Mouse (Mus musculus) lung, embryonic 14.5 days (tissue): ENCODE results near the gene Slit3. TPM values are rescaled to one million over a fixed set of nuclear protein-coding genes. Genes with fewer than 3 reads are reported as not detected.

Experiments used
- ATAC-seq: fragments of 200-750 bp; cut with Nextera tagmentation; 2 replicates; pipeline ENCODE4 v1.8.0; 2017; ENCODE audit warnings: mild to moderate bottlenecking, moderate TSS enrichment, moderate library complexity; ENCODE audit not compliant: insufficient read depth
- DNase-seq: peaks from one replicate; pipeline ENCODE4 v3.0.0-alpha.2; 2015
- H3K27ac ChIP-seq: fragments of 300-500 bp; sonication (generic); 2 replicates; pipeline ENCODE4 v1.5.1; 2014; ENCODE audit warnings: low read depth, mild to moderate bottlenecking, moderate library complexity
- H3K27me3 ChIP-seq: fragments of 300-500 bp; sonication (generic); 2 replicates; pipeline ENCODE4 v1.6.1; 2014; ENCODE audit warnings: low read length, control low read depth; ENCODE audit not compliant: insufficient read depth
- H3K36me3 ChIP-seq: fragments of 300-500 bp; sonication (generic); 2 replicates; pipeline ENCODE4 v1.6.1; 2014; ENCODE audit warnings: control low read depth; ENCODE audit not compliant: insufficient read depth
- H3K4me1 ChIP-seq: fragments of 300-500 bp; sonication (generic); 2 replicates; pipeline ENCODE4 v1.6.1; 2014; ENCODE audit warnings: antibody characterized with exemption, control low read depth; ENCODE audit not compliant: insufficient read depth
- H3K4me2 ChIP-seq: fragments of 300-500 bp; sonication (generic); 2 replicates; pipeline ENCODE4 v1.6.1; 2014; ENCODE audit warnings: mild to moderate bottlenecking
- H3K4me3 ChIP-seq: fragments of 300-500 bp; sonication (generic); 2 replicates; pipeline ENCODE4 v1.5.1; 2014; ENCODE audit warnings: low read depth, low read length
- H3K9ac ChIP-seq: fragments of 300-500 bp; sonication (generic); 2 replicates; pipeline ENCODE4 v1.6.1; 2014
- H3K9me3 ChIP-seq: fragments of 300-500 bp; sonication (generic); 2 replicates; pipeline ENCODE4 v1.6.1; 2016; ENCODE audit warnings: low read depth, low read length, control low read depth
- CTCF ChIP-seq: IDR thresholded peaks from 2 replicates; pipeline ENCODE4 v1.5.1; 2016; ENCODE audit warnings: antibody characterized with exemption, low read depth
- WGBS: fragments of 180-500 bp; shearing (Covaris S2); extraction: QIAGEN DNeasy Blood & Tissue Kit; methylation state at CpG from one replicate; pipeline ENCODE4 v1.1.7; 2014; 5-methylcytosine and 5-hydroxymethylcytosine counted together
- polyA plus RNA-seq: library from polyadenylated mRNA; unstranded; fragments of >200 nt; fragmentation: Nextera tagmentation; extraction: Ambion mirVana; gene quantifications from 2 replicates; pipeline ENCODE4 v1.2.1, GENCODE M21; 2014

Slit3 gene
- polyA plus RNA-seq, 1 experiment from 2014 or later, result 37.3 TPM

GRCm38 (mm10) chr11:35558311-35558710, 437.3 kb downstream of the Slit3 start:
- no peak for ATAC-seq
- Histone ChIP-seq H3K4me3 (no peak overlapping the region), H3K9me3 (no peaks in the 10 kb centered on the region), H3K27ac (no peak overlapping the region), H3K4me1 (no peaks in the 10 kb centered on the region; the same call in 1 of the 2 replicates), H3K4me2 (no peak overlapping the region), H3K36me3 (no peaks in the 10 kb centered on the region), H3K9ac (no peak overlapping the region), H3K27me3 (0 out of 2 replicates have a peak, but pooled peaks cover 3% of the 10 kb centered on the region)
- 86% methylated on average over 2 of the region's 2 CpGs for WGBS
- DNase-seq, result no peak
- no peak for TF ChIP-seq CTCF

- ATAC-seq (no peak; the same call in 1 of the 2 replicates), DNase-seq (peak; percentile 66)
- no peak for TF ChIP-seq CTCF
- Histone ChIP-seq H3K9ac (no peak overlapping the region), H3K27ac (no peak overlapping the region), H3K27me3 (0 out of 2 replicates have a peak, but pooled peaks cover 3% of the 10 kb centered on the region), H3K36me3 (no peaks in the 10 kb centered on the region), H3K4me1 (no peaks in the 10 kb centered on the region; the same call in 1 of the 2 replicates), H3K4me2 (no peak overlapping the region), H3K9me3 (no peaks in the 10 kb centered on the region), H3K4me3 (no peak overlapping the region)
- WGBS, result 62% methylated on average over 3 of the region's 3 CpGs
These were observed 438.4 kb downstream of the Slit3 start for GRCm38 (mm10) chr11:35559386-35559785.

- WGBS, result 80% methylated on average over 9 of the region's 9 CpGs
- TF ChIP-seq CTCF, result no peak
- no peak overlapping the region for H3K9ac ChIP-seq
- H3K27me3 ChIP-seq, result 0 out of 2 replicates have a peak, but pooled peaks cover 3% of the 10 kb centered on the region
- H3K4me3 ChIP-seq, result no peak overlapping the region
- no peaks in the 10 kb centered on the region for H3K9me3 ChIP-seq
- ATAC-seq (no peak), DNase-seq (no peak)
- H3K36me3 ChIP-seq, result no peaks in the 10 kb centered on the region
- H3K27ac ChIP-seq, result no peak overlapping the region
- no peaks in the 10 kb centered on the region; the same call in 1 of the 2 replicates for H3K4me1 ChIP-seq
- H3K4me2 ChIP-seq, result no peak overlapping the region
These were observed 440.7 kb downstream of the Slit3 start for GRCm38 (mm10) chr11:35561760-35562159.

DNA sequence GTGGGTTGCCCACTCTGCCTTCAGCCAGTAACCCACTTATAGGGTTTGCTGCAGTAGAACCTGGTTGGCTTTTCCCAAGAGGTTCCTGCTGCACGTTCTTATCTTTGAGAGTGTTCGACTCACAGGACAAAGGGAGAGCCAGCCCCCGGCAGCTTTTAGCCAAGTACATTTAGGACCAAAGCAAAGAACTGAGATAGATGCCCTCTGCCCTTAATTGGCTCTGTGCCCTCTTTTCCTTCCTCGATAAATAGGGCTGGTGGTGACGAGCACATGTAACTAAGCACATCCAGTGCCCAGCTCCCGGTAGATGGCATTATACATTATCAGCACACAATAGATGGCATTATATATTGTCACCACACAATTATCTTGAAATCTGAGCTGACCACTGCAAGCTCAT, 444.3 kb downstream of the Slit3 start:
- ATAC-seq, result no peak

DNA sequence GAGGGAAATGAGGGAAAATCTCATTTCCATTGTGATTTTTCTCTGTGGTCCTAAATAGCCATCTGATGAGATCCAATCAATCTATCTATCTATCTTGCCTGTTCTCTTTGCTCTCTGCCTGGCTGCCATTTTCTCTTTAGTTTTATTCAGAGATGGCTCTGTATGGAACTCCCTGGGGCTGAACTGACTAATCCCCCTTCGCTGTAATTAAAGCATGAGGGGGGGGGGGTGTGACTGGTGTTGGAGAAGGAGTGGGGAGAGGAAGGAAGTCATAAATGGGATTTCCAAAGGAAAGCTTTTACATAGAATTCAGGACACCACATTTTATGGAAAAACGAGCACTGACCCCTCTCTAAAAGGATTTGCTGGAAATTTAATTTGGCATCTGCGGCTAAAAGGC, 445.7 kb downstream of the Slit3 start:
- DNase-seq (no peak), ATAC-seq (no peak)
- H3K9me3 ChIP-seq, result no peaks in the 10 kb centered on the region
- no peaks in the 10 kb centered on the region for H3K36me3 ChIP-seq
- H3K4me1 ChIP-seq, result no peaks in the 10 kb centered on the region
- H3K27ac ChIP-seq, result no peak overlapping the region
- 0 out of 2 replicates have a peak, but pooled peaks cover 3% of the 10 kb centered on the region for H3K27me3 ChIP-seq
- TF ChIP-seq CTCF, result no peak
- H3K4me3 ChIP-seq, result no peak overlapping the region
- no peak overlapping the region for H3K9ac ChIP-seq
- no peak overlapping the region for H3K4me2 ChIP-seq
- 78% methylated on average over 3 of the region's 3 CpGs for WGBS

More for the DNA sequence above, 444.3 kb downstream of the Slit3 start:
- Histone ChIP-seq H3K4me2 (no peak overlapping the region), H3K4me1 (no peaks in the 10 kb centered on the region), H3K27me3 (0 out of 2 replicates have a peak, but pooled peaks cover 3% of the 10 kb centered on the region), H3K36me3 (no peaks in the 10 kb centered on the region), H3K9ac (no peak overlapping the region), H3K9me3 (no peaks in the 10 kb centered on the region), H3K4me3 (no peak overlapping the region), H3K27ac (no peak overlapping the region)
- DNase-seq, result no peak
- no peak for TF ChIP-seq CTCF
- 27% methylated on average over 6 of the region's 6 CpGs for WGBS

DNA sequence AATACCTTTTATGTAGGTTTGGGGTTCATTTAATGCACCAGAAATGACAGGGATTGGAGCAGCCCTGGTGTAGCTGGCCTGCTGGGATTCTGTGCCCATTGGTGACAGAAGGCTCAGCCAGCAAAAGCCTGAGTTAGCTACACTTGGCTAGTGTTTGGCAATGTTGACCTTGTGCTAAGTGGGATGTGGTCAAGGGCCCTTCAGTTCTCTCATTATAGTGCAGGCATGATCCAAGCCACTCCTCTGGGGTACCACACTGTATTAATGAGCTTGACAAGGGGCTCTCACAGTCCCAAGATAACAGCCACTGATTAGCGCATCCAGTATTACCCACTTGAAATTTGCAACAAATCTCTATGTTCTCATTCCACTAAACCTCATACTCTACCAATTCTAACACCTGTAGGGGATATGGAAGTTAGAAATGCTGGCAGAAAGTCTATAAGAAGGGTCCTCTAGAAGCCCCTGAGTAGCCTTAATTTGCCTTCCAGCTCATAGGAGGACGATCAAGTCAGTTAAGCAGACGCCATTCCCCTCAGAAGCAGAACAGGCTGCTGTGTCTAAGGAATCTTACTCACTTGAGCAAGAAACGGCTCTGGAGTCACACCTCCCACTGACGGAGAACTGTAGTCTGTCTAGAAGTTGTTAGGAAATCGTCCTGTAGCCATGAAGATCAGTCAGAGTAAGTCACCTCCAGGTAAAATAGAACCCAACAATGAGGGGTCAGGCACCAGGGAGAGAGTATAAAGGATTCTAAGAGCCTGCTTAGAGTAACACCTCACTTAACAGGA, 448.3 kb downstream of the Slit3 start:
- WGBS, result 48% methylated on average over 6 of the region's 6 CpGs
- Histone ChIP-seq H3K27me3 (0 out of 2 replicates have a peak, but pooled peaks cover 3% of the 10 kb centered on the region), H3K4me3 (no peak overlapping the region), H3K4me1 (no peaks in the 10 kb centered on the region), H3K27ac (no peak overlapping the region), H3K9ac (no peak overlapping the region), H3K36me3 (no peaks in the 10 kb centered on the region), H3K4me2 (no peak overlapping the region), H3K9me3 (no peaks in the 10 kb centered on the region)
- TF ChIP-seq CTCF, result no peak
- peak; percentile 37 for DNase-seq
- no peak for ATAC-seq

DNA sequence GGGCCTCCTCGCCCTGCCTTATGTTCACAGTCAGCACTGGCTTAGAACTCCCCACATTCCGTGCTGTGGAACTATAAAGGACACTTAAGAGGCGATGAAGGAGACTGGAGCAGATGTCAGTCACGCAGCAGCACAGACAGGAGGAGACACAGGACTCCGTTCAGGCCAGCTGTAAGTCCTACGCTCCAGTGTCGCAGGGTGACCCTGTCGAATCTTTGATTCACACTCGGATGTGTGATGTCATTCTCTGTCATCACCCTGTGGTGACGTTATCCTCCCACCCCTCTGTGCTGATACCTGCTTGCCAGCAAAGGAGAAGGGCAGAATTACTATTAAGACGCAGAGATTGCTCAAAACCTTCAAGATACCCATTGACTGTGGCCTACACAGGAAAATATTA, 448.9 kb downstream of the Slit3 start:
- H3K9ac ChIP-seq, result no peak overlapping the region
- H3K27ac ChIP-seq, result no peak overlapping the region
- TF ChIP-seq CTCF, result no peak
- no peak overlapping the region for H3K4me2 ChIP-seq
- DNase-seq (no peak), ATAC-seq (no peak)
- no peak overlapping the region for H3K4me3 ChIP-seq
- 0 out of 2 replicates have a peak, but pooled peaks cover 3% of the 10 kb centered on the region for H3K27me3 ChIP-seq
- H3K4me1 ChIP-seq, result no peaks in the 10 kb centered on the region
- 72% methylated on average over 11 of the region's 11 CpGs for WGBS
- H3K36me3 ChIP-seq, result 0 out of 2 replicates have a peak, but pooled peaks cover 2% of the 10 kb centered on the region
- no peaks in the 10 kb centered on the region for H3K9me3 ChIP-seq
